Mouse (Mus musculus): ENCODE measurements at regions not wholly inside any gene's neighbourhood (a gene's known extent, or its start where the extent isn't known, plus 50 kb on each side); places are given as distances from the start of the nearest gene placed in this dataset.

DNA sequence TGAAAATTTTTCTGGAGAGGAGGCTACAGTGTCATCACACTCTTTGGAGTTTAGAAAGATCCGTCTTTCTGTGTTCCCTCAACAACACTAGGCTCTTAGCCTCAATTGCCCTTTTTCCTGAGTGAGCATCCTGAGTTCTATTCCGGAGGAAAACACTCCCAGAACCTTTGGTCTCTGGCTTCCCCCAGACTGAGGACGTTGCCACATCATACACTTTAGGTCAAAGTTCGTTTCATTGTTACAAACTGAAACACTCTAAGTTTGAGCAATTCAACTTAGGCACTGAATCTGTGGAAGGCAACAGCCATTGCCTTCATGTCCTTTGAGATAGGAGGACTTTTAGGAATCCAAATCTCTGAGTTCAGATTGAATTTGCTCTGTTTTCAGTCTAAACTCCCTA lies 85.0 kb downstream of the Arl4a start:
- peak in 1 of 2 experiments; percentile 10 for DNase-seq

DNA sequence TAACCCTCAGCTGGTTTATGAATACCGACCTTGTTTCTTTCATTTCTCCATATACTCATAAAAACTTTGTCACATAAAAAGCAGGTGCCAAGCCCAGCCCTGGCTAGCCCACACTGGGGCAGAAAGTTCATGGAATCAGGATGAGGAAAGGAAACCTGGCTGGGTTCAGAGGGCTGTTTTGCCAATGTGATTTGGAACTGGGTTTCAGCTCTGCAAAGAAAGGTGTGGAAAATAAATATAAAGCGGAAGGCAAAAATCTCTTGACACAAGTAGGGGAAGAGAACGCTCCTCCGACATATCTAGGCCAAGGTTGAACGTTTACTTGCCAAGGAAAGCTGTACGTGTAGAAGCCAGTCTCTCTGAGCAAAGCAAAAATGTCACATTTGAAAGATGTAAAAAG lies 85.9 kb downstream of the Arl4a start:
- DNase-seq = no peak

DNA sequence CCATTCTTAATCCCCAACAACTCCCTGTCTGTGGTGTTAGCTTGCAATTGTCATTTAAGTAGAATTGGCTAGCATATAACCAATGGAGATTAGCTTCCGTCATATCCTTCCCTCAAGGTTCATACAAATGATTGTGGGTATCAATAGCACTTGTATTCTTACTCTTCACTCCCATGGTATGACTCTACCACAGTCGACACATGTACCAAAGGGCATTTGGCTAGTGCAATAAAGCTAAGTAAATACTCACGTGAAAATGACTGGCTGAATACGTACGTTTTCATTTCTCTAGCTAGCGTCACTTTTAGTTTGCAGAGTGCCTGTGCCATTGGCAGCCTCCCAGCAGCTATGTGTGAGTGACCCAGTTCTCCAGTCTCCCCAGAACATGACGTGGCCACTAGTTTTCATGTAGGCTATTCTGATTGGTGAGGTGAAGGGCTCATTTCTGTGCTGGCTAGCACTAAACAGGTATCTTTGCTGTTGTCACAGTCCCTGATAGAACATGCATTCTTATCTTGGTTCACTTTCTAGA lies 87.5 kb downstream of the Arl4a start:
- no peak for DNase-seq

DNA sequence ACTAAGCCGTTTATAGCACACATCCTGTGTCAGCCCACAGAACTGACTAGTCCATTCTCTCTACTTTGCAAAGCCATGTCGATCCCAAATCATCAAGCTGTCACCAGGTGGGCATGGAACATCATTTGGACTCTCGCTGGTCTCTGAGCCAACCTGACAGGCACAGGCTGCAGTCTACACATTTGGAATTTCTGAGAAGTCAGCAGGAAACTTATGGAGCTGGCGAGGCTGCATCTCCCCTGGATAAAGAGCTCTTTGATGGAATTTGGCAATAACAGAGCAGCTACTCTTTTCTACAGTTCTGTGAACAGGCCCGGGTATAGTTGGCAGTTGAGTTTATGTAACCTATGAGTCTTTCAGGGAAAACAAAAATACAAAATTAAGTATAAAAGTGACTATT lies 94.9 kb downstream of the Arl4a start:
- no peak for DNase-seq

DNA sequence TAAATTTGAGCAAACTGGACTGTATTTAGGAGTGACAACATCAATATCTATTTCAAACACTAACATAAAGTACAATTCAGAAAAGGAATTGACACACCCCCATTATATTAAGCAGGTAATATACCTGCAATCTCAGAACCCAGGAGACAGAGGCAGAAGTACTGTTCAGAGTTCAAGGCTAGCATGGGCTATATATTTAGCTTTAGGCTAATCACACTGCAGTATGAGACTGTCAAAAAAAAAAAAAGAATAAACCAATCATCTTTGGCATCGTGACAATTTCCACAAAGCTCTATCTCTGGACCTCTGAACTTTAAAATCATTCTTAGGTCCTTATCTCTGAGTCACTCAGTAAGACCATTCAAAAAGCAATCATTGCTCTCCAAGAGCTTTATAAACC lies 96.7 kb downstream of the Arl4a start:
- DNase-seq = no peak

DNA sequence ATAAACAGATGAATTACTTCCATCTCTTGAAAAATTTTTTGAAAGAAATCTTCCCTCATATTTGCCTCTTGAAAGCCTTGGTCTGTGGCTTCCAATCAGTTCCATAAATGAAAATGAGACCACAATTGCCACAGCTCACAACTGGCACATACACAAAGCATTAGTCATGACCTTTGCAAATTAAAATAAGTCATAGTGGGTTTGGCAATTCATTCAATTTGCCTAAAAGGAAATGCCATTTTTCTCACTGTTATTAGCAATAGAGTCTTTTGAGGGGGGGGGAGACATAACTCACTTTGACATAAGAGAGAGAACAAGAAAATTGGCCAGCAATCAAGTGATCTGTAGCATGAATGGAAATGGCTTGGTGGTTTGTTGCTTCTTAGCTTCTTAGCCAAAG lies 98.8 kb downstream of the Arl4a start:
- no peak for DNase-seq

DNA sequence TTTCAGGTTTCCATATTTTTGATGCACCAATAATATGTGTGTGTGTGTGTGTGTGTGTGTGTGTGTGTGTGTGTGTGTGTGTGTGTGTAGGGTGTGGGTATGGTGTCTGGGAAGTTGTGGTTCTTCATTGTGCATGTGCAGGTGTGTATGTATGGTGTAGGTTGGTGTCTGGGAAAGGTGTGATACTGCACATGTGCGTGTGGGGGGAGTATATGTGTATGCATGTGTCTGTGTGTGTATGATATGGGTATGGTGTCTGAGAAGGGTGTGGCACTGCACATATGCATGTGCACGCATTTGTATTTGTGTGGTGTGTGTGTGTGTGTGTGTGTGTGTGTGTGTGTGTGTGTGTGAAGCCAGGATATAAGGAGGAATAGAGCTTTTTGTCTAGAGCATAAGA lies 99.6 kb downstream of the Arl4a start:
- no peak for DNase-seq

DNA sequence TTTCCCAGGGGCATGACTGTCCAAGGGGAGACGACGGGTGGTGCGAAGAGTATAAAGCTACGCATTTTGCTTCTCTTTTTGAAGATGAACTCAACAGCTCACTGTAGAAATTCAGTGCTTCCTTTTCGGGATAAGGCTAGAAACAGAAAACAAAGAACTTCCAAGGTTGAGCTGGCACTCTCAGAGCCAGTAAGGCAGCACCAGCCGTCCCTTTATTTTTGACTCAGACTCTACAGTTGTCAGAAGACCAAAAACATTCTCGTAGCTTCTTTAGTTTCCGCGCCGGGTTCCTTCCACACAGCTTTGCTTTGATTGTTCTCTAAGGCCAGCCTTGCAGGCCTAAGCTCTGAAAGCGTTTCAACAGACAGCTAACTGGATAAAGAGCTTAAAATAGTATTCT lies 101.5 kb downstream of the Arl4a start:
- no peak for DNase-seq

DNA sequence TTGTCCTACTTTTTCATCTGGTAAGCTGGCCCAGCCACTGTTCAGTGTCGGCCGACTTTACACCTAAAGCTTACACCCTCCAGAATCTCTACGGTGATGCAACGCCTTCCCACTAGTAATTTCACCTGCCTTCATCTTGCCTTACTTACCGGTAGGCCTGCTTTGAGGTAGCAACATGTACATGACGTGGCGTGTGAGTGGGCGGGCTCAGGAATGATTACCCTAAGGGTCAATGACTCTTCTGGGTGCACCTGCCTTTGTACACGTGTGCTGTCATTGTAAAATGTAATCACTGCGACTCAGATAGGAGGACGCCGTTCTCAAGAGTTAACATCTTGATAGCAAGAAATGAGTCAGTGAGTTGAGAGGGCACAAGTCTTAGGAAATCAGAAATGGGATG lies 102.0 kb downstream of the Arl4a start:
- no peak for DNase-seq

DNA sequence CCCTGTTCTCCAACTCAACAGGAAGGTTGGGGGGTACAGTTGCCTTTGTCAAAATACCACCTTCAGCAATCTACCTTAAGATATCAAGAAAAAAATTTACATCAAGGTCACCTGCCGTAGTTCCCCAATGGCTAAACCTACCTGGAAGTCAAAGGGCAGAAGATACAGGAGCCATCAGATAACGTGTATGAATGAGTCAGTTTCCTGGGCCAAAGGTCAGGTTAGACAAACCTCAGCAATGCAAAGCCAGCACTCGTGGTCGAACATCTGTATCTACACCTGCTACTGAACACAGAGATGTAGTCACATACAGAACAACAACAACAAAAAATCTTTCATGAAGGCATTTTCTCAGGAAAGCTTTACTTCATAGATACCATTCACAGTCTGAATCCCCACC lies 102.9 kb downstream of the Arl4a start:
- DNase-seq = no peak

DNA sequence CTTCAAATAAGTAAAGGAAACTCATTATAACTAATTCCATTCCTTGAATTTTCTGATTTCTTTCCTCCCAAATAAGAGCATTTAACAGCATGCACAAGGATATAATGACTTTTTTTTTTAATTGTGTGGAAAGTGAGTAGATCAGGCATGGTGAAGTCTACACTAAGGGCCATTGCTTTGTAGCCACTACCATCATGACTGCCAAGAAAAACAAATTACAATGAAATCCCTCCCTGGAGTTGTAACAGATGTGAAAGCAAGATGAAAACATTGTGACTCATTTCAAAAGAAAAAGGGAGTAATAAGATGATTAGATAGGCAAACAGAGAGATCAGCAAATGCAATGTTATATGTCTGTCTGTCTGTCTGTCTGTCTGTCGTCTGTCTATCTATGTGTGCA lies 106.6 kb downstream of the Arl4a start:
- DNase-seq = no peak

DNA sequence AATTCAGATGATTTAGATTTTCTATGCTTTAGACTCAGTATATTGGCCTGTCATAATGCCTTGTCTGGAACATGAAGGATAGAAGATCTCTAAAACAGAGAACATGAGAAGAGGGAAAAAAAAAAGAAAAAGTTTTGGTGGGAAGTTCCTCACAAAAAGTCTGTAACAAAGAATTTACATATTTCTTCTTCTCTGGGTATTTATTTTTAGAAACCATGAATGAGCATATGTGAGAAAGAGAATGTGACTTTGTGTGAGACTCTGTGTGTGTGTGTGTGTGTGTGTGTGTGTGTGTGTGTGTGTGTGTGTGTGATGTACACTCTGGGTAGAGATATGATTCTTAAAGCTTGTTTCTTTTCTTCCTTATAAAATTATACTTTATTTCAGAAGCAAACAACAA lies 109.9 kb downstream of the Arl4a start:
- DNase-seq = no peak

DNA sequence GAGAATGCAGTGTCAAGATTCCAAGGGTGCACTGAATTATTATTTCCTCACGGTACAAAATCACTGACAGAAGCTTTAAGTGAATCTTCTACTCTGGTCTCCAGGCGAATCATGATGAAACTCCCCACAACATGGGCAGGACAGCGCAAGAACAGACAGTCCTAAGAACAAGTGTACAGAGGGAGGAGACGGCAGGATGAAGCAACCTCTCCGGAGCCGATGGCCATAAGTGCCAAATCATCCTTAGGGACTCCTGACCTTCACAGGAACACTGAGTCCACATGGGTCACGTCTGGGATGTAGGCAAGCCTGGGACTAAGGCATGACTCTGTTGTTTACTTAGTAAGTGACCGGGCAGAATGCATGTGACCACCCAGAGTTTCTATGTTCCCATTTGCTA lies 110.8 kb downstream of the Arl4a start:
- DNase-seq = no peak

DNA sequence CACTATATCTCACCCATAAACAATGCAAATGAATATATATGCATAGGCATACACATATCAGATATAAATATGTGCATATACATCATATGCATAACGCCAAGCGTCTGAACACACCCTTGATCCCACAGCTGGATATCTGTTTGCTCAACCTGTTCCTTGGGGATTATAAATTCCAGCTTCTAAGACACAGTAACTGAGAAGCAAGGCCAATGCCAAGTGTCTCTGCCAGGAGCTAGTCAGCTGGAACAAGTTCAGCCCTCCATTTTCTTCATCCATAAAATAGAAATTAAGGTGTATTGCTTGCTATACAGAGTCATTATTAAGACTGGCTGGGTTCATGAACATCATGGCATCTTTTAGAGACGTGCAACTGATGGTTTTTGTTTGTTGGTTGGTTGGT lies 116.3 kb downstream of the Arl4a start:
- peak; percentile 44 to 50 for DNase-seq

DNA sequence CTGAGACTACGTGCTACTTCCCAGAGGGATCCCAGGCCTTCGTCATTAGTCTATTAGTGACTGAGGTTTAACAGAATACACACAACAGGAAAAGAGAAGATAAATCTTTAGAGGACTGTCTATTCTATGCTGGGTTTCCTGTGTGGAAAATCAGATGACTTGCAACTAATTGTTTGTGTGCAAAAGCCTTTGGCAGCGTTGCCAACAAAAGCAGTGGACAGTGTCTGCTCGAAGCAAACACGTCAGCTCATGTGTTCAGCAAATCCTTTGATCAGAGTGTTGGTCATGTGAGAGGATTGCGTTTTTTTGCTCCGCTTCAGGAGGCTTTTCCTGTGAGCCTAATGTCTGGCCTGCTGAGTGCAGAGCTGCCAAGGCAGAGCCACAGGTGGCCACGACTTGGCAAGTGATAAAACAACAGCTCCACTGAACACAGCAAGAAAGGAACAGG lies 117.3 kb downstream of the Arl4a start:
- peak; percentile 70 to 84 for DNase-seq

DNA sequence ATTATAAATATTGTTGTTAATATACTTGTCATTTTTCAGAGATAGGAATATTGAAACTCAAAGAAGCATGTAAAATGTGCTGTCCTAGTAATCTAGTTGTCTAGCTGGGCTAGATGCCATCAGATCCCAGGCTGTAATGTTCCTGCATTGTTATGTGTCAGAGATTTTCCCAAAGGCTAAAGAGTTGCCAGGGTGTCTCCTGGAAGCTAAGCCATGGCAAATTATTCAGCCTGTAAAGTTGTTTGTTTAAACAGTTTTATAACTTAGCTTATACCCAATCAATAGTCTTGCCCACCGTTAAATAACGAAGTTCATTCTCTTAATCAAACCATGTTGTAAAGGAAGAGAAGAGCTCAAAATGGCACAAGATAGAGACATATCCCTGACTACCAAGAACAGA lies 117.9 kb downstream of the Arl4a start:
- DNase-seq = peak in 1 of 2 experiments; percentile 6

DNA sequence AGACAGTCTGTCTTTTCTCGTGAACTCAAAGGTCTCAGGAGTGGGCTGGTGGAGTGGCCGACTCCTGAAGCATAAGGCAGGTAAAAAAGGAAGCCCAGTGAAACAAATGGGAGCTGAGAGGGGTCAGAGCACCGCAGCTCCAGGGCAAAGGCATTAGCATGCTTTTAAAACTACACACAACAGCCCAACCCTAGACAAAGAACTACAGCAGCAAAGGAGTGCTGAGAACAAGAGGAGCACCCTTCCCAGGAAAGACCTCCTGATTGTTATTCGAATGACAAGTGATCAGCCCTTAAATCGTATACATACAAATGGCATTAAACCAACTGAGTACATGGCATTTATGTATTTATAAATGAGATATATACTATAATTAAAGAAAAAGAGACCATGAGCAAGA lies 149.3 kb downstream of the Arl4a start:
- no peak for DNase-seq

DNA sequence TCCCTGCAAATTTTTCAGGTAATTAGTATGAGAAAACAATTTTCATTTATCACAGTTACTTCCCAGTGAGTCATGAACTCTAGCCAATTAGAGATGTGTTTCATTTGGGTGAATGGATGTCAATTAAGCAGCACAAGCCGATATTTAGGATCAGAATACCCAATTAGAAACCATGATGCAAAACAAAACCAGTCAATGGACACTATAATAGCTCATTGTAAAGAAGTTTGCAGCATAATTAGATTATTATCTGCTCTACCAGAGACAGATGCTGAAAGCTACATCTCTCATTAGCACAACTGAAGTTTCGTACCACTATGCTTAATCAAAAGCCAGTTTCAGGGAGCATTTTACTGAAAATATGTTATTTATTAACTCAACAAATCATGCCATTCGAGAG lies 152.5 kb downstream of the Arl4a start:
- DNase-seq = no peak

DNA sequence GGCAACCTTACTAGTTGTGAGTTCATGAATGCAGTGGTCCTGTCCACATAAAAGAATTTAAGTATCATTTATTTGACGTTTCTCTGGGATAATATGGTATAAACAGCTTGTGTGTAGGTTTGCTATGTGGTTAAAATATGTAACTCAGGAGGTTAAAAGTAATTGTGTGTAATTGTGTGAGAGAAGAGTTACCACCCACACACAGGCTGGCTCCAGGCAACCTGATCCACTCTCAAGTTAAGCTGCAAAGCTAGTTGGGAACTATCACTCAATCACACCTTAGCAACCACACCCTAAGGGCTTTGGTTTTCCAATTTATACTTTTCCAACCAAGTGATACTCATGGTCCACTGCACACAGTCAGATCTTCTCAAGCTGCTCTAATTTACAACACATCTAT lies 157.5 kb downstream of the Arl4a start:
- no peak for DNase-seq

DNA sequence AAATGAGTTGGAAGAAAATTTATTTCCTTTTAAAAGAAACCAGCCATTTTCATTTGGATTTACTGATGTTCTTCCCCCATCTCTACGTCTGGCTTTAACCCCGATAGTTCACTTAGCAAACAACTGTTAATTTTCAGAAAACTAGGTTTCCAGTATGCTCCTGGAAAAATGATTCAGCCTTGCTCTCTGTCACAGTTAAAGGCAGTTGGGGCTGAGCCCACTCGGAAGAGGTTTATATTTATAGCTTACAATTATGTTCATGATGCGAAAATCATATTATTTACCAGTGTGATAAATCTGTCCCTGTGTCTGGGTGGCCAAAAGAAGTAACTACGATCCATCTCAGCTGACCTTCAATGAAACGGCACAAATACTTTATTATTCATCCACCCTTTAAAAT lies 163.9 kb downstream of the Arl4a start:
- DNase-seq = no peak

DNA sequence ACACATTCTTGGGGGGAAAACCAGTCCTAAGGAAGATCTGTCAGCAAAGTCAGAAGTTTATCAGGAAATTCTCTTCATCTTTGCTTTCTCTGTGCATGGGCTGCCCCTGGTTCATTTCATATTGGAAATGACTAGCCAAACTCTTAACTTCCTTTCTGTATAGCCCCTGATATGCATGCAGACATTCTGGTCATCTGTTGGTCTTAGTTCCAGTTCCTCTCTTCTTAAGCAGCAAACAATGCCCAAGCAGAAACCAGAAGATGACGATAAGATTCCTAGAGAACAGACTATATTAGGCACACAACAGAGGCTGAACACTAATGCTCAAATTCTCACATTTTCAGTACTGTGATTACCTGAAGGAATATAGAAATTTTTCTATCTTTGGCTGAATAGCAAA lies 176.0 kb downstream of the Arl4a start:
- no peak for DNase-seq

DNA sequence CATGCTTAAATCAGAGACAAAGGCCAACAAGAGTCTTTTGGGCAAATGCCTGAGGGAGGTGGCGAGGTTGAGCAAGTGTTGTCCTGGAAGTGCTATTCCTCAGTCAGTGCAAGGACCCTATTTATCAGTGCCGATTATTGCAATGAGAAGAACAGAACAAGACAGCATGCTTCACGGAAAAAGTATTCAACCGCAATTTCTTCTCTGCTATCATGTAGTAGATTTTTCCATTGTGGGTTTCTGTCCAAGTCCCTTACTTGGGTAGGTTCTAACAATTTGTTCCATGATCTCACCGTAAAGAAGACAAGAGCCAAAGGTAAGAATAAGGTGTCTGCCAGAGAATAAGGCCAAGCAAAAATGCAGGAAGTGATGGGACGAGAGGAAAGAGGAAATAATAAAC lies 186.2 kb downstream of the Arl4a start:
- DNase-seq = no peak

DNA sequence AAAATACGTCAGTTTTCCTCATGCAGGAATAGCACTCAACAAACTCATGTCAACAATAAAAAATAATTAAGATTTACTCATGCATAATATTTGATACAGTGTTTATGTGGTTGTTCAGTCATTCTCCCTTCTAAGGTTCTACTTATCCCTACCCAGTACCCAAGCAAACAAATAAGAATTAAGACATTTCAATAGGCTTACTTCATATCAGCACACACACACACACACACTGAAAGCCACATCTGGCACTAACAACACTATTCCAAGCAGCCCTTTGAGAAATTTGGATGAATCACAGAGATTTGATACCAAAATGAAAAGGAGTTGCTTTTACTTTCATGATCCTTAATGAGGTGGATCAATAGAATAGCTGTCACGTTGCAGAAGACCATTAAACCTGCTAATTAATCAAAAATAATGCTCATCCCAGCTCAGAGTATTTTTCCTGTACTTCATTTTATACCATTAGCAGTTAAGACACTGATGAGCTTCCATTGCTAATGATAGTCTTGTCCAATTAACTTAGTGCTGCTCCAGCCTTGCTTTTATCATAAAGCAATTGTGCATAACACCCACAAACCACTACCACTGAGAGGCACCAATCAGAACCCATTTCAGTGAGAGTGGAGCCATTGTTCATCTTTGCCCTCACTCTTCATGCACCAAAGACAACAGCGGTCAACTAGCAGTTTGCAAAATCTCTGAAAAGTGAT lies 188.3 kb downstream of the Arl4a start:
- no peak for DNase-seq

DNA sequence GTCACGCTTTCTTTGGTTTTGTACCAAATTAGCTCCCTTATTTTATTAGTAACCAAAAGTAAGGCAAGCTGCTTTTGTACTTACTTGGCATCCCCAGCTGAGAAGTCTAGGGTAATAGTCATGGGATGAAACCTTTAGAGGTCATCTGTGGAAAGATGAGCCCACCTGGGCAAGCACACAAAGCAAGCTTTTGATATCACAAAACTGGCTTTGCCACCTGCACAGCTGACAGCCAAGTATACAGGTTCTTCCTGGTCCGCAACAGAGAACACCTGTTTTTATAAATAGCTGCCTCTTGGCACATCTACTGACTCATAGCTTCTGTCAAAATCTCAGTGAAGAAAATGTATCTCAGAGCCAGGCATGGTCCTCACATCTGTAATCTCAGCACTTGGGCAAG lies 197.2 kb downstream of the Arl4a start:
- DNase-seq = no peak

DNA sequence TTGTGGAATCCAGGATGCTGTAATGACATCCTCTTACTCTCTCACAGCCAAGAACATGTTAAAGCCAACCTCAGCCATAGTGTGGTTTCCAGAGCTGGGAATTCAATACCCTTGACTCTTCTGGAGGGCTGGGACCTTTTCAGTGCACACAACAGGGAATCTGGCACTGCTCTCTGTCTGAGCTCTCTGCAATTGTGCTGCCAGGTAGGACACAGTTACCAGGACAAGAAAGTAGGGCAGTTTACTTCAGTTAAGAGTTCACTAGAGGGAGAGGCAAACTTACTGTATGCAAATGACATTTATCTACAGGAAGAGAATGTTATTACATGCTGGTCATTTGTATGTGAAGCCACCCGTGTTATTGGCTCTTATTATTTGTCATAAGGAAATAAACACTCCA lies 197.6 kb downstream of the Arl4a start:
- DNase-seq = no peak

All from kidney, postnatal 36 days (tissue).